Mouse (Mus musculus): ENCODE data around the gene Ghrh.
"Not testable (repeated sequence)": the region's sequence is repeated elsewhere in the genome, so short reads cannot be mapped to it uniquely, and the experiment has no call there.

Gene Ghrh

DNA sequence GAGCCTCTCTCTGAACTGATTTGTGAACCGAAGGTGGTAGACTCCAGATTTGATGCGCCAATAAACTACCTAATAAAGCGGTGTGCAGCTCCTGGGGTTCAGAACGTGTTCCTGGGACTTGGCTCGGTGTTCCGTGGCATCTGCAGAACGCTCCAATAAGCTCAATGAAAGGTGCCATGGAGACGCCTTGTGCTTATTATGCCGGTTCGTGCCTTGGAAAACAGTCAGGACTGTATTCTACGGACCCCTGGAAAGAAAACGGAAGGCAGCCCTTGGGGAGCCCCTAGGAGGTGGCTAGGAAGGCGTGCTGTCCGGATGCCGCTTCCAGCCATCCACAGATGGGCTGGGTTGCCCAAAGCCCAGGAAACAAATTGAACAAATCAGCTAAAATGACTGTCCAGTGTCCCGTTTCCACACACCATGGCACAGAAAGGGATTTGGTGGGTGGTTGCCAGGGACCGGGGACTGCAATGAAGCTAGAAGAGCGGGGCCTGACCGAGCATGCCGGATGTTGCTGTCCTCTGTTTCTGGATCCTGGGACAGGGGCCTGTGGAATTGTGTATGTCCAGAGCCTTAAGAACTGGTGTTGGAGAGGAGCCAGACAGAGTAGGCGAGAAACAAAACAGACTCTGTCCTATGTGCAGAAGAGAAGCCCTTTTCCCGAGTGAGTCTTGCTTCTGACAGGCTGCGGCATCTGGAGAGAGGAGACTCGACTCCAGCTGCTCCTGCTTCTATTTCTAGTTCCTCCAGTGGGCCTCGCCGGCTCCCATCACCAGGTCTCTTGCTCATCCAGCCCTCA lies at the start of gene Ghrh:
Gene Ghrh, minus strand, starts transcription at position 146 of the 799 bp plus-strand sequence.
- in situ Hi-C loops (cut with MboI; ENCODE audit: unreplicated experiment in 2 of 2) = no loop called here

DNA sequence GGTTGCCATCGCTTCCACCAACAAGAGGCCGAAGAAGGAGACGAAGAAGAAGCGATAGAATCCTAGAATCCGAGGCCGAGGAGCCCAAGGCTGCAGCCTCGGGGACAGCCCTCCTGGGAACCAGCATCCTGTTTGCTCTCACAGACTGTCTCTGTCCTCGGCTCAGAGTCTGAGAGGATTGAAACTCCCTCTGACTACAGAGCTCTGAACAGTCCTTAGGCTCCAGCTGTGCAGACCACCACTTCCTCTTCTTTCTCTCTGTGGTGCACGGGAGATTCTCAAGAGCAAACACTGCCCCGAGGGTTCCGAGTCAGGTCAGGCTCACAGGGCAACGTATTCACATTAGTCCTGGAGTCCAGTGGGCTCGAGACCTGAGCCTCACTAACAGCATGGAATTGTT lies 48.7 kb upstream of the Ghrh start:
- in situ Hi-C loops (cut with MboI; ENCODE audit: unreplicated experiment in 2 of 2) = no loop called here

DNA sequence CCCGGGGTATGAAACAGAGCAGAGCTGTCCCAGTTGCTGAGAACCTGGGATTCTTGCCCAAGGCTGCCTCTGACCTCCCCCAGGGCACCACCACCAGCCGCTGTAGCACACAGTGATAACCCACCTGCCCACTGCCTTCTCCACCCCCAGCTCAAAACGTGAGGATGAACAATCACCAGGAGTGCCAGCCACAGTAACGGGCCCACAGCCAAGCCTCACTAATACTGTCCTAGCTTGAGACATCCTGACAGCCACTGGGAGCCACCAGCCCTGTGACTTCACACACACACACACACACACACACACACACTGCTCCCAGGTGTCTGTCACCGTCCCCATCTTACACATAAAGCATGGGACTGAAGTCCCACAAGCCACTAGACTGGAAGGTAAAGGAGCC lies 48.1 kb upstream of the Ghrh start:
- in situ Hi-C loops (cut with MboI; ENCODE audit: unreplicated experiment in 2 of 2) = no loop called here

DNA sequence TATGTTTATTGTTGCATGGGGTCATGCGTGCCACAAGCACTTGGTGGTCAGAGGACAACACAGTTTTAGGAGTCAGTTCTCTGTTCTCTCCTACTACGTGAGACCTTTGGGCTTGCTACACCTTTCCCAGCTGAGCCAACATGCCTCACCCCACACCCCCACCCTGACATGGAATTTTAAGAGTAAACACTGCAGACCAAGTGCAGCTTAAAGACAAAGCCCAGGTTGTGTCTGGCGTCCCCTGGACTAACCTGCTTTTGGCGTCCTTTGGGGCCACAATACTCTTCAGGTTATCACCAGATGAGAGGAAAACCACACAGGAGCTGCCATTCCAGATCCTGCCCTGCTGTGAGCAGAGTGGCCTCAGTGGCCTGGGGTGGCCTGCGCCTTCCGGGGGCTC lies 47.6 kb upstream of the Ghrh start:
- in situ Hi-C loops (cut with MboI; ENCODE audit: unreplicated experiment in 2 of 2) = no loop called here

DNA sequence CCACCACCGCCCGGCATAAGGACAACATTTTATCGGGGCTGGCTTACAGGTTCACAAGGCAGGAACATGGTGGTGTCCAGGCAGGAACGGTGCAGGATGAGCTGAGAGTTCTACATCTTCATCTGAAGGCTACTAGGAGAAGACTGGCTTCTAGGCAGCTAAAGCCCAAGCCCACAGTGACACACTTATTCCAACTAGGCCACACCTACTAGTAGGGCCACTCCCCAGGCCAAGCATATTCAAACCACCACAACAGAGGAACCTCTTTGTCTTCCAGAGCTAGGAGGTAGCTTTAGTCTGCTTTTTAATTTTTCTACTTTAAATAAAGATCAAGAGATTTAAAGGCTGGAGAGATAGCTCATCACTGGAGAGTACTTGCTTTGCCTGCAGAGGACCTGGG lies 46.2 kb upstream of the Ghrh start:
- in situ Hi-C loops (cut with MboI; ENCODE audit: unreplicated experiment in 2 of 2) = no loop called here

DNA sequence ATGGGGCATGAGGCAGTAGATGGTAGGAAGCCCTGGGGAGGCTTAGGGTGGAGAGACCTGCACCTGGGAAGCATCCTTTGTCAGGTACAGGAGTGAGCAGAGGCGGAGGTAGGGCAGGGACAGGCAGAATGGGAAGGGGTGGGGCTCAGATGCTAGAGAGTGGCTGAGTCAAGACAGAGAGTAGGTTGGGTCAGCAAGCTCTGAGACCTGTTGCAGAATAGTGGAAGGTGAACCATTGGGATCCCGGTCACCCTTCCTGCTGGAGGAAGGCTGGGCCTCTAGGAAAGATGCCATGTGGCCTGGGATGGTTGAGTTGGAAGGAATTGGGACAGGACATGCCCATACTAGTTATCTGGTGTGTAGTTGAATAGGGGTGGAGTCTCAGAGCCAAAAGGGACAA lies 45.0 kb upstream of the Ghrh start:
- in situ Hi-C loops (cut with MboI; ENCODE audit: unreplicated experiment in 2 of 2) = no loop called here

DNA sequence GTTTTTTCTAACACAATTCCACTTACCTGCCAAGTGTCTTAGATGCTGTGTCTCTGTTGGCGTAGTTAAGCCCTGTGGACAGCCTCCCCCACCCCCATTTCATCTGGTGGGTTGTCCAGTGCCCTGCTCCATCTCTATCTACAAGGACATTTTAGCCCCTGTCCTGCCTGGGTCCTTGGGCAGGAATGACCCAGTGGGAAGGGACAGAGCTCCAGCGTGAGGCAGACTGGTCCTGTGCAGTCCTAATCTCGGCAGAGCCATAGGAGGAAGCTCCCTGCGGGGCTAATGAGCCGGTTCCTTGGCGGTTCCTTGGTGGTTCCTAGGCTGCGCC lies 42.2 kb upstream of the Ghrh start:
- in situ Hi-C loops (cut with MboI; ENCODE audit: unreplicated experiment in 2 of 2) = no loop called here

DNA sequence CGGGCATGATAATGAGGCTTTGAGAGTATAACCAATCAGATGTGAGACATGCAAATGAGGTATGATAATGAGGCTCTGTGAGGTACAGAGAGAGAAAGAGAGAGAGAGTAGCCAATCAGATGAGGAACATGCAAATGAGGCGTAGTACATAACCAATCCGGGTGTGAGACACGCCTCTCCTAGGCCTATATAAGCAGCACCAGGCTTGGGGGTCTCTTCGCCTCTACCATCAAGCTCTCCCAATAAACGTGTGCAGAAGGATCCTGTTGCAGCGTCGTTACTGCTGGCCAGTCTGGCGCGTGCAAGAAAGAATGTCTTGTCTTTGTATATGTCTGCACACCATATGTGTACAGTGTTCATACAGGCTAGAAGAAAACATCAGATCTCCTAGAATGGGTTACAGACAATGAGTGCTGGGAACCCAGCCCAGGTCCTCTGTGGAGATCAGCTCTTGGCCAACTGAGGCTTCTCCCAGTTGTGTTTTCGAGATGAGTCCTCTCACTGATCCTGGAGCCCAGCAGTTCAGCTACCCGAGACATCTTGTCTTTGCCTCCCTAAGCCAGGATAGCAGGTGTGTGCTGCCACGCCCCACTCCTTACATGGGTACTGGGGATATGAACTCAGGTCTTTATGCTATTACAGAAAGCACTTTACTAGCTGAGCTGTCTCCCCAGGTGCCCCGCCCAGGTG lies 41.7 kb upstream of the Ghrh start:
- in situ Hi-C loops (cut with MboI; ENCODE audit: unreplicated experiment in 2 of 2) = not testable (repeated sequence)

DNA sequence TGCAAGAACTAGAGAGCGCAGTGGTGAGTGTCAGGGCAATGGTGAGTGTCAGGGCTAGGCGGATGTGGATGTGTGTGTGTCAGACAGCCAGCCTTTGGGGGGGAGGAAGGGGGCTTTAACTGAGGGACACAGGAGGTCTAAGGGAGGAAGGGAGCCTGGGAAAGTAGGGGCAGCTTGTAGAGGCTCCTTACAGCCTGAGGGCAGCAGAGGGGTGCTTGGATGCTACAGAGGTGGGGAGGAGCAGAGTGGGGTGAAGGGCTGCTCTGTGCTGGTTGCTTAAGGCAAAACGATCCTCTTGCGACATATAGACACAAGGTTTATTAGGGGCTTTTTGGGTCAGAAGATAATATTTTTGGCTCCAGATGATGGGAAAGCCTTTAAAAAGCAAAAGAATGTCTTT lies 37.5 kb upstream of the Ghrh start:
- in situ Hi-C loops (cut with MboI; ENCODE audit: unreplicated experiment in 2 of 2) = no loop called here

DNA sequence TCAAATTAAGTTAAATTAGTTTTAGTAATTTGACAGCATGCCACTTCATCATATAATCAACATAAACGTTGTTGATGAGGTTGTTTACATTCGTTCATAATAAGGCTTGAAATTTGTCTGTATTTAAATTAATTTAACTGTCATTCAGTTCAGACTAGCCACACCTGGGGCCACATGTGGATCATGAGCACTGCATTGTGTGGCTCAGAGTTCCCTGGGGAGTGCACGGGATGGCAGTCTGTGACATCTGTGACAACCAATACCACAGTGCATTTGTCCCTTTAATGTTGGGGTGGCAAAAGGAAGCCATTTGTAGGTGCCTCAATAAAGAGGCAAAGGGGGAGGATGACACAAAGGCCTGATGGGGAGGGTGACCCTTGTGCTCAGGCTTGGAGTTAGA lies 29.7 kb upstream of the Ghrh start:
- in situ Hi-C loops (cut with MboI; ENCODE audit: unreplicated experiment in 2 of 2) = no loop called here

DNA sequence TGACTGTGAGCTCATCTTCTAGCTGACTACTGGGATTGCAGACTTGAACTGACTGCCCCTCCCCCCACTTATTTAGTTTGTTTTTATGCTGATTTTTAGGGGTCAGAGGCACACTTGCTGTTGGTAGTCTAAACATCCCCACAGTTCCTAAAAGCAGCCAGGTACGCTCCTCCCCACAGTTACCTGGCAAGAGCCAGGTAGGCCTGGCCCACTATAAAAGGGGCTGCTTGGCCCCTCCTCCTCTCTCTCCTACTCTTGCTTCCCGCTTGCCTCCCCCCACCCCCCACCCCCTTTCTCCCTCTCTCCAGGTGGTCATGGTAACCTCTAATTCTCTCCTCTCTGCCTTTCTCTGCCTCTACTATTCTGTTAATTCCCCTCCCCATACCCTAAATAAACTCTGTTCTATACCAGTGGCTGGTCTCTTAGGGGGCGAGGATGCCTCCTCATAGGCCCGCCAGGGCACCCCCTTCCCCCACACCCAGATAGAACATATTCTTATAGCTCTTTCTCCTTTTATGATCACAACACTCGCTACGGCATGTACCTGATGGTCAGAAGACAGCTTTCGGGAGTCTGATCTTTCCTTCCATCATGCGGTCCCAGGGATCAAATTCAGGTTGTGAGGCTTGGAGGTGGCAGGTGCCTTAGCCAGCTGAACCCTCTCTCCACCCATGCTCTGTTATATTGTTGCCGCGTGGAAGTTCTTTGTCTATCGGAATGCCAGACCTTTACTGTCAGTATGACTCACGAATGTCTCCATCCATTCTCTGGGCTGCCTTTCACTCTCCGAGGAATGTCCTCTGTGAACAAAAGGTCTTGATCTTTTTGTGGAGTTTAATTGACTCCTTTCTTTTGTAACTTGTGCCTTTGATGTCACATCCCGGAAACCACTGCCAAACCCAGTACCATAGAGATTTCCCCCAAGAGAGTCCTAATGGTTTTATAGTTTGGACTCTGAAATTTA lies 28.8 kb upstream of the Ghrh start:
- in situ Hi-C loops (cut with MboI; ENCODE audit: unreplicated experiment in 2 of 2) = no loop called here

DNA sequence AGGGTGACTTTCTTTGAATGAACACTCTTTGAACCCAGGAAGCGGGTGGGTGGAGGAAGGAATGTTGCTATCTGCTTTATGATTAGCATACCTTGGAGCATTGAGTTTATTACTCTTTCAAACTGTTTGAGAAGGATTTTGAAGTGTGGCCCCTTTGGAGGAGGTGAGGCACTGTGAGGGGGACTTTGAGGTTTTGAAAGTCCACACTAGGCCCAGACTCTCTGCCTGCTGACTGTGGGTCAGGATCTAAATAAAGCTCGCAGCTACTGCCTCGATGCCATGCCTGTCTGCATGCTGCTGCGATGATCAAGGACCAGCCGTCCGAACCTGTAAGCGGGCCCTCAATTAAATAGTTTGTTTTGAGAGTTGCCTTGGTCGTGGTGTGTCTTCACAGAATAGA lies 27.7 kb upstream of the Ghrh start:
- in situ Hi-C loops (cut with MboI; ENCODE audit: unreplicated experiment in 2 of 2) = no loop called here

DNA sequence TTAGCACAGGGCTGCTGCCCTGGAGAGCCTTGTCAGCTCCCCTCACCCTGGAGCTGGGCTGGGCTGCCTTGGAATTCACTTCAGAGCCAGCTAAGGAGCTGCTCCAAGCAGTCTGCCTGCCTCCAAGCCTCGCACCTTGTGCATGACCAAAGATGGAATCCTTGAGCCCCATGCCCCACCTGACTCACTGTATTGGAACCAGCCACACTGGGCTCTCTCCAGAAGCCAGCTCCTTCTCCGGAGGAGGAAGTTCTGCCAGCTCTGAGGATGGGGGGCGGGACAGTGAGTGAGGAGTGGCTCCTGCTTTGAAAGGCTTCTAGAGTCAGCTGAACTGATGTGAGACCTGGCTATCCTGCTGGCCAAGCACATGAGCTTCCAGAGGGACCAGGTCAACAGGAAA lies 26.4 kb upstream of the Ghrh start:
- in situ Hi-C loops (cut with MboI; ENCODE audit: unreplicated experiment in 2 of 2) = no loop called here

DNA sequence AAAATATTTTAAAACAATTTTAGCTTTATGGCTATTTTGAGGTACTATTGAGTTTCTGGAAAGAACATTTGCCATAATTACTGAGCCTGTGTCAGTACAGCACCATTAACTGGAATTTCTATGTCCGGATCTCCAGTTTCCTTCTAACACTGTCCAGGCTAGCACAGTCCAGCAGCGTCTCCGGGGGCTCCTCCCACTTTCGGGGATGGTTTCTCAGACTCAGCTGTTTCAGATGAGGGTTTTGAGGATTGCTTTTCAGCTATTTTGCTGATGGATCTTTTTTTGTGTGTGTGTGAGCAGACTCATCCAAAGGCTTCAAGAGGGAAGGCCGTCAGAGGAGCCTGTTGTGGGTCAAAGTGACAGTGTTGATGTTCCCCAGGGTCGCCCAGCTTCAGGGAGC lies 24.4 kb upstream of the Ghrh start:
- in situ Hi-C loops (cut with MboI; ENCODE audit: unreplicated experiment in 2 of 2) = no loop called here

DNA sequence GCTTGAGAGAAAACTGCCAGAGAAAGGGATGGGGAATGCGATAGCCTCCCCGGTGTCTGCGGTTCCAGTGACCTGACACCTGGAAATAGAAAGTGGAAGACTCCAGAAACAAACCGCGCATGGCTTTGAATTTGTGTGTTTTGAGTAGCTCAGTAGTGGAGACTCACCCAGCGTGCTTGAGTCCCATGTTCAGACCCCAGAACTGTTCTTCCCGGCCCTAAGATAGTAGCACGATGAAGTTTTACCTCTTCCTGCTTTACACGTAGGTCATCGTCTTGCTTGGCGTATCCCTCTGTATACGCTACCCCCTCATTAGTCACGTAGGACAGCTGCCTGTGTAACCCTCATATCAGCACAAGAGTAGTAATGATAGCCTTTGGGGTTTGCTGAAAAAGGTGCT lies 20.7 kb upstream of the Ghrh start:
- in situ Hi-C loops (cut with MboI; ENCODE audit: unreplicated experiment in 2 of 2) = no loop called here

DNA sequence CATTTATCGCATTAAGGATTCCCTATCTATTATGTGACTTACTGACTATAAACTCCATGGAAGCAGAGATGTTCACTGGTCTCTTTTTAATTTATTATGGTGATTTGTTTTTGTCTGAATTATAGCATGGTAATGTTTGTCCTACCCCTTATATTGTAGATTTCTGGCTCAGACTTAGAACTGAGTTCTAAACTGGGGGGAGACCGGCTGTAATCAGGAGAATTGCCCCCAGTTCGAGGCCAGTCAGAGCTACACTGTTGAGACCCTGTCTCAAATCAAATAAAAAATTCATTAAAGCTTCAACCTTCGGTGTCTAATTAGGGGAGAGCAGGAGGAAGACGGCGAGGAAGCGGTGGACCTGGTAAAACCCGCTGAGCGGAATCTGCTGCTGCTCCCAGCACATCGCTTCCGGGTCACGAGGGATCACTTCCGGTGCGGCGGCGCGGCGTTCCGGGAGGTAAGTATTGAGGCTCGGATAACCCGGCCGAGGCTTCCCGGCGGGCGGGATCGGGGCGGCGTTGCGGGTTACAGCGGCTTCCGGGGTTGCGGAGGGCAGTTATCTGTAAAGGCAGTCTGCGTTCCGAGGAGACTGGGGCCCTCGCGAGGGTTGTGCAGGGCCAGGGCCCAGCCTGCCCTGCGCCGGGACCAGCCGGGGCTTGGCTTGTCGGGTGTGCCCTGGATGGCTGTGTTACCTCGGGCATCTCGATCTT lies 20.0 kb upstream of the Ghrh start, which contains the start of gene Manbal:
Gene Manbal, plus strand, starts transcription at position 411 of the 710 bp plus-strand sequence.
- in situ Hi-C loops (cut with MboI; ENCODE audit: unreplicated experiment in 2 of 2) = no loop called here

DNA sequence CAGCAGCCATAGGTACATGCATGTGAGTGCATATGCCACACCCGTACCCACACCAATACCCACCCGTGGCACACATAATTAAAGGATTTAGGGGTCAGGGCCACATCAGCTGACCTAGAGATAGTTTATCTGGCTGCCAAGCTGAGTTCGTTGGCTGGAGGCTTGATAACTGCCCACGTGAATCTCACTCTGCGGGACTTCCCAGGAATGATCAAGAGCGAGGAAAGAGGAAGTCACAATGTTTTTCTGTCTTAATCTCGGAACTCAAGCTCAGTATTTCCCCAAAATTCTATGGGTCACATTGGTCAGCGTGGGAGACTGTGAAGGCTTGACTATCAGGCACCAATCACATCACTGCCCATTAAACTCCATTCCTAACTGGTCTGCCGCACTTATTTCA lies 19.5 kb upstream of the Ghrh start:
- in situ Hi-C loops (cut with MboI; ENCODE audit: unreplicated experiment in 2 of 2) = no loop called here

DNA sequence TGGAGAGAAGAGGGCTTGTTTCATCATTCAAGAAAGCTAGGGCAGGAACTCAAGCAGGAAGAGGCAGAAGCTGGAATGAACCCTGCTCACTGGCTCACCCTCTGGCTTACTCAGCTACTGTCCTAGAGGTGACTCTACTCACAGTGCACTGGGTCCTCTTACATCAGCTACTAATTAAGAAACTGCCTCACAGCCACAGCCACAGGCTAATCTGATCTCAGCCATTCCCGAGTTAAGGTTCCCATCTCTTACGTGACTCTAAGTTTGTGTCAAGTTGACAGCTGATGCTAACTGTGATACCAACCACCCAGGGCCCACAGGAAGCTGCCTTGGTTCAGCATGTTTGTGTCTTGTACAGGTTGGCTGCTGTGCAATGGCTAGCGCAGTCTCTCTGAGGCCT lies 15.7 kb upstream of the Ghrh start:
- in situ Hi-C loops (cut with MboI; ENCODE audit: unreplicated experiment in 2 of 2) = no loop called here

DNA sequence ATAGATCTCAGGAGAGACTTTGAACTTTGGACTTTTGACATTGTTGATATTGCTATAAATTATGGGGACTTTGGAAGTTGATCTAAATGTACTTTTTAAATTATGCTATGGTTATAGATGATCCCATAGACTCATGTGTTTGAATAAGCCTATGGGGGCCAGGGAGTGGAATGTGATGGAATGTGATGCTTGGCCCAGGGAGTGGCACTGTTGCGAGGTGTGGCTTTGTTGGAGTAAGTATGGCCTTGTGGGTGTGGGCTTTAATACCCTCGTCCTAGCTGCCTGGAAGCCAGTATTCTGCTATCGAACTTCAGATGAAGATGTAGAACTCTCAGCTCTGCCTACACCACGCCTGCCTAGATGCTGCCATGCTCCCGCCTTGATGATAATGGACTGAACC lies 12.7 kb upstream of the Ghrh start:
- in situ Hi-C loops (cut with MboI; ENCODE audit: unreplicated experiment in 2 of 2) = no loop called here

DNA sequence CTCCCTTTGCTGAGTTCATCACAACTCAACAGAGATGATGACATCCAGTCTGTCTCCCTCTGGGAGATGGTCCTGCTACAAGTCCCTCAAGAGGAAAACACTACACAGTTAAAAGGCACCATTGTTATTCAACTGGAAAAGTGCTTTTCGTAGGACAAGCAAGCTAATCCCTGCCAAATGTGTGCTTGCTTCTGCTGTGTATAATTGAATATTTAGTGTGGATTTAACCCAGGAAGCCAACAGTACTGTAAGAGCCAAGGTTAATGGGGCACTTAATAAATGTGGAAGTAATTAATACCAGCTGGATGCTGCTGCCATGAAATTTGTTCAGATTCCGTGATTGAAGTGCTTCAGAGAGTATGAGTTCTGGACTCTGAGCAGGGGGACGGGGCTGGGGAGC lies 6.8 kb upstream of the Ghrh start:
- in situ Hi-C loops (cut with MboI; ENCODE audit: unreplicated experiment in 2 of 2) = no loop called here

DNA sequence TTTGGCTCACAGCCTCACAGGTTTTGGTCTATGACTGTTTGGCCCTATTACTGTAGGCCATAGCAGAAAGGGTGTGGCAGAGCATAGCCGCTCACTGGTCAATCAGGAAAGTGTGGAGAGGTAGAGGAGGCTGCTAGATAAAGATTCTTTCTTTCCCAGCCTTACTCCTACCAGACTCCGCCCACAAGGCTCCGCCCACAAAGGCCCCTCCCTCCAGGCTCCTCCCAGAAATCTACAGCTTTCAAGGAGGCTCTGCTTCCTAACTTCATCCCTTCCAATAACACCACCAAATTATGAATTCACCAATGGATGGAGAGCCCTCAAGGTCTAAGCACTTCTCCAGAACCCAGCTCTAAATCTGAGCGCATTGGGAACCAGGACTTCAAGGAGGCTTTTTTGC lies 5.9 kb upstream of the Ghrh start:
- in situ Hi-C loops (cut with MboI; ENCODE audit: unreplicated experiment in 2 of 2) = no loop called here
